Mouse (Mus musculus) megakaryocyte-erythroid progenitor cell, adult 5 weeks (primary cell): ENCODE results near the gene Lyg2. TPM values are rescaled to one million over a fixed set of nuclear protein-coding genes. Genes with fewer than 3 reads are reported as not detected.

ENCODE experiments used
- polyA plus RNA-seq: library from polyadenylated mRNA; stranded (reverse); fragments of >175 nt; gene quantifications from 2 replicates; pipeline ENCODE4 v1.2.3, GENCODE M21; 2012

Lyg2 gene
- polyA plus RNA-seq, result not detected in 2 replicates

DNA sequence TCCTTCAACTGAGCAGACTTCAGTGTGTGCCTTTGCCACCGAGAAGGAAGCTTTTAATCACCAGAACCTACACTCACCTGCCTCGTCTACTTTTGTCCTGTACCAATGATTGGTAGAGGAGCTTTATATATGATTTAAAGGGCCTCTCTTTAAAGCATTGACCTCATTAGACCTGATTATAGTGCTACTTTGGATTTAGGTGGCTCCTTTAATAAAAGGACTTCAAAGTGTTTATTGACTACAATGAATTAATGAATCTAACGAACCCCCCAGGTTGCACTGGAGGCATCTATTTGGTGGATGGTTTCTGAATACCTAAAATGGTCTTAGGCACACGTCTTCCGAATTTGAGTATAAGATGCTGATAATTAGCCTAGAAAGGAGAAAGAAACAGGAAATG lies at the start of gene Lyg2:
TSS of gene Lyg2 (minus strand) at position 101 of the 400 bp plus-strand sequence.

GRCm38 (mm10) chr1:37957659-37958058 lies 41.4 kb upstream of the Lyg2 start, which contains the start of gene Lyg1:
TSS of gene Lyg1 (minus strand) at chr1:37957759.

DNA sequence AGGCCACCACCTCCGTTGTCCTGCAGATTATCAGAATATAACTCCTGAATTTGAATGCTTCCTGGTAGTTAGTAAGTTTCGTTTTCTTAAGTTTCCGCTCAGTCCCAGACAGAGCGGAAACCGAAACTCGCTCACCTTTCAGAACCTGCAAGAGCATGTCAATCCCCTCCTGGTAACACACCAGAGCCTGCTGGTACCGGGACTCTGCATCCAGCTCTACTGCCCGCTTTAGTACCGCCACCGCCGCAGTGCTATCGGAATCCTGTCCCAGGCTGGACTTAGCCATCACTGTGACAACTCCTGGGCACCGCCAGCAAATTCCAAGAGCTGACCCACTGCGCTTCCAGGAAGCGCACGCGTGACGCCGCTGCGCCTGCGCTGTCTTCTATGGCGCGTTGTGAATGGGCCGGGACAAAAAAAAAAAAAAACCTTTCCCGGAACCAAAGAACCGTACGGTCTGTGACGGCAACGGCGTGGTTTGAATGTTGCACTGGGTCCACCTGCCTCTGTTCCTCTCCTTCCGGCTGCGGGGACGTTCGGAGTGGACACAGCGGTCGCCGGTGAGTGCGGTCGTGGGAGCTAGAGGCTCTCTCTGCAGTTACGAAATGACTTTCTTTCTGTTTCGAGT lies 26.2 kb downstream of the Lyg2 start, which contains the start of the genes Mitd1 and Mrpl30:
TSS of gene Mitd1 (minus strand) at position 387 of the 628 bp plus-strand sequence.
TSS of gene Mrpl30 (plus strand) at position 453 of the 628 bp plus-strand sequence.

DNA sequence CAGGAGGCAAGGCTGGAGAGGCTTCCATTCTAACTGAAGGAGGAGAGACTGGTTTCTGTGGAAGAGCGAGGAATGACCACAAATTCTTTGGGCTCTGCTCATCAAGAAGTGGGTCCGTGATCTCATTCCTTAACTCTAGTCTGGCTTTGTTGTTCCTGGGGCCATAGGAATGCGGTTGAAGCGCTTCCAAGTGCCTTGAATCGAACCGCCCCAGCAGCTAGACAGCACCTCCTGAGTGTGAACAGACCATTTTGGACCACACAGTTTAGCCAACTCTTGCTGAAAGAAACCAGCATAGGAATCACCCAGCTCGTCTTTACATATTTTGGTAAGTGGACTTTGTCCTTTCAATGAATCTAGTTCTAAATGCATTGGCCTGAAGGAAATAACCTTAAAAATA lies 44.6 kb downstream of the Lyg2 start, which contains the start of gene Lipt1:
TSS of gene Lipt1 (plus strand) at position 35 of the 400 bp plus-strand sequence.

GRCm38 (mm10) chr1:37866286-37866685 lies 50.0 kb downstream of the Lyg2 start, which contains the start of gene Tsga10:
TSS of gene Tsga10 (minus strand) at chr1:37866429.

Other genes starting within 250 kb of the Lyg2 start
- 0.74 and 0.94 TPM in 2 replicates for gene 2010300C02Rik, start 196.4 kb downstream of the Lyg2 start, polyA plus RNA-seq
- 0.39 and 0.44 TPM in 2 replicates for gene Tsga10, start 50.1 kb downstream of the Lyg2 start, polyA plus RNA-seq
- gene Lipt1, start 44.8 kb downstream of the Lyg2 start, polyA plus RNA-seq, result 0.32 and 0.48 TPM in 2 replicates
- 2.8 and 3.5 TPM in 2 replicates for gene Mitd1, start 26.1 kb downstream of the Lyg2 start, polyA plus RNA-seq
- gene Mrpl30, start 26.0 kb downstream of the Lyg2 start, polyA plus RNA-seq, result 29.5 and 31.9 TPM in 2 replicates
- gene Lyg1, start 41.3 kb upstream of the Lyg2 start, polyA plus RNA-seq, result not detected in 2 replicates
- 2.7 and 2.9 TPM in 2 replicates for gene Txndc9, start 81.4 kb upstream of the Lyg2 start, polyA plus RNA-seq
- gene Eif5b, start 81.5 kb upstream of the Lyg2 start, polyA plus RNA-seq, result 24.6 and 41.3 TPM in 2 replicates
- gene Rev1, start 213.3 kb upstream of the Lyg2 start, polyA plus RNA-seq, result 12.2 and 12.3 TPM in 2 replicates